Mouse (Mus musculus) left cerebral cortex, postnatal 14 days (tissue): ENCODE measurements around the gene Htr5b. TPM values are rescaled to one million over a fixed set of nuclear protein-coding genes. Genes with fewer than 3 reads are reported as not detected.

Experiments
- DNase-seq, 2 experiments: peaks; one replicate each; pipeline ENCODE4 v3.0.0; 2021 to 2022; ENCODE audit warnings: low spot score in 2 of 2, mixed read lengths in 1 of 2
- intact Hi-C: fragments of 180-260 bp; cut with DNase I; formaldehyde crosslinking; loops from one replicate; pipeline ENCODE4 v1.15.1; 2025
- long read RNA-seq, 2 experiments: library from polyadenylated mRNA; stranded (forward); transcript quantifications; one replicate each; pipeline ENCODE4 v2.0.0; 2021
- total RNA-seq, 2 experiments: library from RNA; stranded (reverse); gene quantifications; 2 replicates each; pipeline ENCODE4 v1.2.3; 2021

The Htr5b gene
- 1 to 10 TPM; 1.8 to 4.4 TPM for total RNA-seq
- long read RNA-seq, experiment 1, partial matches to known transcripts = 0 of 3 reads
- long read RNA-seq, experiment 1, other reads (novel, unspliced or antisense) = 0 of 3 reads
- long read RNA-seq, experiment 2, partial matches to known transcripts = 0 of 4 reads
- long read RNA-seq, experiment 2, other reads (novel, unspliced or antisense) = 1 of 4 reads

GRCm38 (mm10) chr1:121528399-121528720, at the start of gene Htr5b:
Gene Htr5b, minus strand, starts transcription at chr1:121528465.
- intact Hi-C loops = no loop called here
- DNase-seq = peak; percentile 30 to 34

GRCm38 (mm10) chr1:121577491-121577890, 49.2 kb upstream of the Htr5b start:
- DNase-seq = no peak
- intact Hi-C loops = no loop called here

GRCm38 (mm10) chr1:121570522-121570921, 42.3 kb upstream of the Htr5b start:
- DNase-seq = peak; percentile 17 to 38
- intact Hi-C loops = no loop called here

- intact Hi-C loops = no loop called here
- DNase-seq = peak; percentile 94 to 98
Measured at GRCm38 (mm10) chr1:121567521-121568489, 39.5 kb upstream of the Htr5b start, which contains the start of gene Ddx18. Gene Ddx18, minus strand, starts transcription at chr1:121567989.

- intact Hi-C loops = no loop called here
- no peak for DNase-seq
Measured at GRCm38 (mm10) chr1:121557861-121558260, 29.6 kb upstream of the Htr5b start.

GRCm38 (mm10) chr1:121551457-121551835, 23.2 kb upstream of the Htr5b start:
- intact Hi-C loops = loop anchor here (5.0 kb wide), 1 partner anchor 109 kb away; no protein-coding TSS in a partner anchor
- DNase-seq = peak in 1 of 2 experiments; percentile 56

- intact Hi-C loops = loop anchor here (5.0 kb wide), 1 partner anchor 109 kb away; no protein-coding TSS in a partner anchor
- no peak for DNase-seq
Measured at GRCm38 (mm10) chr1:121550801-121551456, 22.7 kb upstream of the Htr5b start.

- intact Hi-C loops = loop anchor here (10.0 kb wide), 1 partner anchor 965 kb away; no protein-coding TSS in a partner anchor
- no peak for DNase-seq
Measured at GRCm38 (mm10) chr1:121549456-121549855, 21.2 kb upstream of the Htr5b start.

- intact Hi-C loops = loop anchor here (10.0 kb wide), 1 partner anchor 964 kb away; no protein-coding TSS in a partner anchor
- no peak for DNase-seq
Measured at GRCm38 (mm10) chr1:121548667-121549066, 20.4 kb upstream of the Htr5b start.

- DNase-seq = peak in 1 of 2 experiments; percentile 49
- intact Hi-C loops = loop anchor here (10.0 kb wide), 1 partner anchor 962 kb away; no protein-coding TSS in a partner anchor
Measured at GRCm38 (mm10) chr1:121546844-121547243, 18.6 kb upstream of the Htr5b start.

GRCm38 (mm10) chr1:121540361-121540760, 12.1 kb upstream of the Htr5b start:
- DNase-seq = no peak
- intact Hi-C loops = loop anchor here (10.0 kb wide), 1 partner anchor 956 kb away; no protein-coding TSS in a partner anchor

GRCm38 (mm10) chr1:121531439-121531838, 3.2 kb upstream of the Htr5b start:
- DNase-seq = no peak
- intact Hi-C loops = no loop called here

- no peak for DNase-seq
- intact Hi-C loops = no loop called here
Measured at GRCm38 (mm10) chr1:121529286-121529685, 1.0 kb upstream of the Htr5b start.

GRCm38 (mm10) chr1:121527600-121528398, 466 bp downstream of the Htr5b start:
- DNase-seq = no peak
- intact Hi-C loops = no loop called here

- intact Hi-C loops = no loop called here
- DNase-seq = no peak
Measured at GRCm38 (mm10) chr1:121527061-121527460, 1.2 kb downstream of the Htr5b start.

- DNase-seq = no peak
- intact Hi-C loops = no loop called here
Measured at GRCm38 (mm10) chr1:121518609-121519008, 9.7 kb downstream of the Htr5b start.

GRCm38 (mm10) chr1:121511966-121512365, 16.3 kb downstream of the Htr5b start:
- no peak for DNase-seq
- intact Hi-C loops = no loop called here

GRCm38 (mm10) chr1:121511186-121511585, 17.1 kb downstream of the Htr5b start:
- intact Hi-C loops = no loop called here
- no peak for DNase-seq
